ENCODE assay signal across 8 mouse cellular contexts in the genomic region with DNA sequence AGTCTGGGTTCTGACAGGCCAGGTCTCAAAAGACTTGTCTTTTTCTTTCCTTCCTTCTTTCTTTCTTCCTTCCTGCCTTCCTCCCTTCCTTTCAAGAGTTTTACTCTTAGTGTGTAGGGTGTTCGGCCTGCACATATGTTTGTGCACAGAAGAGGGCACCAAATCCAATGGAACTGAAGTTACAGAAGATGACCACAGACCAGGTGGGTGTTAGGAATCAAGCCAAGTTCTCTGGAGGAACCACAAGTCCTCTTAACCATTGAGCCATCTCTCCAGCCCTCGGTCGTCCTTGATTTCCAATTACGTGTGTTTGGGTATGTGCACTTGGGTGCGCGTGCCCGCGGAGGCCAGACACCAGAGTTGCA. TPM values are rescaled to one million over a fixed set of nuclear protein-coding genes. Genes with fewer than 3 reads are reported as not detected.
A peak's percentile ranks its signal among the peaks of the same experiment; 100 is the strongest.
DNase-seq lines count a peak whose midpoint lies in the region; ATAC-seq and TF ChIP-seq lines count a peak whose summit lies in the region.

No protein-coding gene starts in this region.

- peak; percentile 38 for ATAC-seq in heart, postnatal 0 days (ENCODE audit: insufficient read depth, low read depth)
- no peak for ATAC-seq in hindbrain, embryonic 15.5 days (ENCODE audit: low FRiP score, low read depth)
- no peak for ATAC-seq in midbrain, embryonic 15.5 days (replicated peaks)

- H3K27me3 ChIP-seq in heart, postnatal 0 days (ENCODE audit: control insufficient read depth, insufficient read depth, low read length) = no peaks in the 10 kb centered on the region
- no peaks in the 10 kb centered on the region for H3K27me3 ChIP-seq in hindbrain, embryonic 15.5 days
- no peaks in the 10 kb centered on the region for H3K27me3 ChIP-seq in midbrain, embryonic 15.5 days (replicated peaks)

- no peaks in the 10 kb centered on the region for H3K36me3 ChIP-seq in heart, postnatal 0 days (replicated peaks; ENCODE audit: control insufficient read depth, insufficient read depth, low read length)
- no peaks in the 10 kb centered on the region for H3K36me3 ChIP-seq in hindbrain, embryonic 15.5 days
- no peaks in the 10 kb centered on the region for H3K36me3 ChIP-seq in midbrain, embryonic 15.5 days (replicated peaks)

- H3K9ac ChIP-seq in heart, postnatal 0 days (replicated peaks; ENCODE audit: low read depth, low read length) = peak overlapping the region; percentile 90
- peak overlapping the region; percentile 94 for H3K9ac ChIP-seq in hindbrain, embryonic 15.5 days
- H3K9ac ChIP-seq in midbrain, embryonic 15.5 days = peak overlapping the region; percentile 70

- DNase-seq in heart, postnatal 0 days (ENCODE audit: low spot score) = peak; percentile 36
- no peak for DNase-seq in heart, adult 11 months
- no peak for DNase-seq in embryo, embryonic 10.5 days (ENCODE audit: low spot score)
- DNase-seq in urinary bladder, postnatal 10 days (ENCODE audit: low spot score) = no peak
- DNase-seq in thymus, postnatal 14 days = no peak

- H3K4me1 ChIP-seq in heart, postnatal 0 days (ENCODE audit: control insufficient read depth, insufficient read depth) = peaks cover 5% of the 10 kb centered on the region; the same call in 1 of the 2 replicates
- H3K4me1 ChIP-seq in bone marrow, adult 2 months (ENCODE audit: control insufficient read depth, insufficient read depth, low read length) = no peaks in the 10 kb centered on the region
- H3K4me1 ChIP-seq in hindbrain, embryonic 15.5 days (replicated peaks) = peaks cover 32% of the 10 kb centered on the region
- peaks cover 16% of the 10 kb centered on the region for H3K4me1 ChIP-seq in midbrain, embryonic 15.5 days

- H3K27ac ChIP-seq in heart, postnatal 0 days (ENCODE audit: low read depth) = peak overlapping the region; percentile 94
- no peak overlapping the region for H3K27ac ChIP-seq in bone marrow, adult 2 months (ENCODE audit: control insufficient read depth, insufficient read depth, low read depth, low read length, poor library complexity)
- peak overlapping the region; percentile 88 for H3K27ac ChIP-seq in hindbrain, embryonic 15.5 days (replicated peaks)
- peak overlapping the region; percentile 80 for H3K27ac ChIP-seq in midbrain, embryonic 15.5 days

- TF ChIP-seq CTCF in heart, postnatal 0 days (IDR thresholded peaks at IDR 0.05; ENCODE audit: low read depth) = peak; percentile 26; the same call in 1 of the 2 replicates
- no peak for TF ChIP-seq CTCF in bone marrow, adult 2 months (IDR thresholded peaks at IDR 0.05; ENCODE audit: control insufficient read depth, insufficient read depth, low read length)

- H3K9me3 ChIP-seq in heart, postnatal 0 days (replicated peaks; ENCODE audit: control insufficient read depth, low read length) = no peaks in the 10 kb centered on the region
- no peaks in the 10 kb centered on the region for H3K9me3 ChIP-seq in hindbrain, embryonic 15.5 days
- no peaks in the 10 kb centered on the region for H3K9me3 ChIP-seq in midbrain, embryonic 15.5 days

- H3K4me3 ChIP-seq in heart, postnatal 0 days (ENCODE audit: low read depth, low read length) = peak overlapping the region; percentile 94
- H3K4me3 ChIP-seq in bone marrow, adult 2 months (replicated peaks; ENCODE audit: control insufficient read depth, low read depth, low read length) = peak overlapping the region; percentile 77
- H3K4me3 ChIP-seq in hindbrain, embryonic 15.5 days = peak overlapping the region; percentile 88
- peak overlapping the region; percentile 70 for H3K4me3 ChIP-seq in midbrain, embryonic 15.5 days

- TF ChIP-seq EP300 in heart, postnatal 0 days (IDR thresholded peaks at IDR 0.05; ENCODE audit: low read depth) = no peak

- H3K4me2 ChIP-seq in heart, postnatal 0 days (ENCODE audit: low read depth, low read length) = peak overlapping the region; percentile 78
- H3K4me2 ChIP-seq in hindbrain, embryonic 15.5 days = peak overlapping the region; percentile 75
- H3K4me2 ChIP-seq in midbrain, embryonic 15.5 days = peak overlapping the region; percentile 63

- TF ChIP-seq POLR2A in bone marrow, adult 2 months (IDR thresholded peaks at IDR 0.05; ENCODE audit: borderline replicate concordance, control insufficient read depth, low read depth, low read length) = no peak

- WGBS in heart, postnatal 0 days = 5% methylated on average over 8 of the region's 8 CpGs
- WGBS in bone marrow, adult 2 months = 8% methylated on average over 8 of the region's 8 CpGs
- WGBS in hindbrain, embryonic 15.5 days = 12% methylated on average over 8 of the region's 8 CpGs
- 13% methylated on average over 8 of the region's 8 CpGs for WGBS in midbrain, embryonic 15.5 days

RNA-seq across cellular contexts. Expression of gene Nr2c1, which starts 0.5 kb away (rescaled TPM):
- total RNA-seq in heart, postnatal 0 days (2014; rRNA removed; ENCODE audit: low replicate concordance) = 4.8 and 11.7 TPM in 2 replicates
- polyA plus RNA-seq in heart, postnatal 0 days (2015; fragmentation: Nextera tagmentation; extraction: Ambion mirVana) = 5.2 and 5.3 TPM in 2 replicates
- polyA plus RNA-seq in bone marrow, adult 2 months (2011; ENCODE audit: insufficient read depth, insufficient read length, low replicate concordance, missing spikeins) = 2.4 and 4.2 TPM in 2 replicates
- polyA plus RNA-seq in hindbrain, embryonic 15.5 days (2015; fragmentation: Nextera tagmentation; extraction: Ambion mirVana) = 6.1 and 6.4 TPM in 2 replicates
- polyA plus RNA-seq in midbrain, embryonic 15.5 days (2015; fragmentation: Nextera tagmentation; extraction: Ambion mirVana) = 8.0 and 8.2 TPM in 2 replicates

RNA-seq across cellular contexts. Expression of gene Ndufa12, which starts 51.1 kb away (rescaled TPM):
- 400 and 502 TPM in 2 replicates for total RNA-seq in heart, postnatal 0 days (2014; rRNA removed; ENCODE audit: low replicate concordance)
- 1,221 and 1,258 TPM in 2 replicates for polyA plus RNA-seq in heart, postnatal 0 days (2015; fragmentation: Nextera tagmentation; extraction: Ambion mirVana)
- polyA plus RNA-seq in bone marrow, adult 2 months (2011; ENCODE audit: insufficient read depth, insufficient read length, low replicate concordance, missing spikeins) = 67.0 and 104 TPM in 2 replicates
- polyA plus RNA-seq in hindbrain, embryonic 15.5 days (2015; fragmentation: Nextera tagmentation; extraction: Ambion mirVana) = 361 and 385 TPM in 2 replicates
- polyA plus RNA-seq in midbrain, embryonic 15.5 days (2015; fragmentation: Nextera tagmentation; extraction: Ambion mirVana) = 289 and 304 TPM in 2 replicates
